Mouse (Mus musculus) mature B cell (primary cell): Measurements from ENCODE around the gene Wdr73.

Source experiments
- in situ Hi-C: fragments of 300-500 bp; cut with MboI; formaldehyde crosslinking; loops from 2 replicates; pipeline ENCODE4 v1.14.3; 2019

The Wdr73 gene

GRCm38 (mm10) chr7:80894815-80895519, 6.1 kb downstream of the Wdr73 start:
- in situ Hi-C loops, result no loop called here

- in situ Hi-C loops, result no loop called here
Observed at GRCm38 (mm10) chr7:80894196-80894595, 6.9 kb downstream of the Wdr73 start.

- in situ Hi-C loops, result no loop called here
Observed at GRCm38 (mm10) chr7:80893753-80894129, 7.3 kb downstream of the Wdr73 start.

- in situ Hi-C loops, result no loop called here
Observed at GRCm38 (mm10) chr7:80893086-80893752, 7.8 kb downstream of the Wdr73 start.

- in situ Hi-C loops, result no loop called here
Observed at GRCm38 (mm10) chr7:80889841-80890241, 11.2 kb downstream of the Wdr73 start.

- in situ Hi-C loops, result no loop called here
Observed at GRCm38 (mm10) chr7:80889021-80889511, 12.0 kb downstream of the Wdr73 start.

- in situ Hi-C loops, result no loop called here
Observed at GRCm38 (mm10) chr7:80888595-80888994, 12.5 kb downstream of the Wdr73 start.

GRCm38 (mm10) chr7:80885666-80886065, 15.4 kb downstream of the Wdr73 start:
- in situ Hi-C loops, result no loop called here

- in situ Hi-C loops, result no loop called here
Observed at GRCm38 (mm10) chr7:80882830-80883505, 18.1 kb downstream of the Wdr73 start.

GRCm38 (mm10) chr7:80875727-80876126, 25.3 kb downstream of the Wdr73 start:
- in situ Hi-C loops, result no loop called here

GRCm38 (mm10) chr7:80873631-80874030, 27.4 kb downstream of the Wdr73 start:
- in situ Hi-C loops, result loop anchor here (25.0 kb wide), 1 partner anchor 189 kb away; the partner anchor contains the start of gene Alpk3

GRCm38 (mm10) chr7:80873038-80873437, 28.0 kb downstream of the Wdr73 start:
- in situ Hi-C loops, result loop anchor here (25.0 kb wide), 1 partner anchor 189 kb away; the partner anchor contains the start of gene Alpk3

- in situ Hi-C loops, result loop anchor here (25.0 kb wide), 1 partner anchor 194 kb away; the partner anchor contains the start of gene Alpk3
Observed at GRCm38 (mm10) chr7:80868686-80869085, 32.4 kb downstream of the Wdr73 start.

- in situ Hi-C loops, result loop anchor here (25.0 kb wide), 1 partner anchor 196 kb away; the partner anchor contains the start of gene Alpk3
Observed at GRCm38 (mm10) chr7:80866514-80867147, 34.4 kb downstream of the Wdr73 start.

- in situ Hi-C loops, result loop anchor here (25.0 kb wide), 1 partner anchor 197 kb away; the partner anchor contains the start of gene Alpk3
Observed at GRCm38 (mm10) chr7:80865521-80865920, 35.5 kb downstream of the Wdr73 start.

- in situ Hi-C loops, result loop anchor here (25.0 kb wide), 1 partner anchor 197 kb away; the partner anchor contains the start of gene Alpk3
Observed at GRCm38 (mm10) chr7:80864831-80865230, 36.2 kb downstream of the Wdr73 start.

- in situ Hi-C loops, result loop anchor here (25.0 kb wide), 1 partner anchor 198 kb away; the partner anchor contains the start of gene Alpk3
Observed at GRCm38 (mm10) chr7:80864151-80864550, 36.9 kb downstream of the Wdr73 start.

GRCm38 (mm10) chr7:80863520-80863919, 37.5 kb downstream of the Wdr73 start:
- in situ Hi-C loops, result loop anchor here (25.0 kb wide), 1 partner anchor 199 kb away; the partner anchor contains the start of gene Alpk3

GRCm38 (mm10) chr7:80862475-80862874, 38.6 kb downstream of the Wdr73 start:
- in situ Hi-C loops, result loop anchor here (25.0 kb wide), 1 partner anchor 200 kb away; the partner anchor contains the start of gene Alpk3

- in situ Hi-C loops, result loop anchor here (25.0 kb wide), 1 partner anchor 201 kb away; the partner anchor contains the start of gene Alpk3
Observed at GRCm38 (mm10) chr7:80860729-80861274, 40.3 kb downstream of the Wdr73 start, which contains the start of gene Zscan2. Gene Zscan2, plus strand, starts transcription at chr7:80860920.

- in situ Hi-C loops, result loop anchor here (25.0 kb wide), 1 partner anchor 202 kb away; the partner anchor contains the start of gene Alpk3
Observed at GRCm38 (mm10) chr7:80860227-80860626, 40.8 kb downstream of the Wdr73 start.
